Mouse (Mus musculus) ES-Bruce4 (cell line): Measurements from ENCODE around the gene Arhgap10. TPM values are rescaled to one million over a fixed set of nuclear protein-coding genes. Genes with fewer than 3 reads are reported as not detected.

Experiments used
- H3K27ac ChIP-seq: 2 replicates; pipeline ENCODE4 v1.5.1; 2012; ENCODE audit warnings: low read length, inconsistent platforms; ENCODE audit not compliant: insufficient read depth
- H3K27me3 ChIP-seq: 2 replicates; pipeline ENCODE4 v1.6.1; 2012; ENCODE audit warnings: mild to moderate bottlenecking, low read length, inconsistent platforms; ENCODE audit not compliant: control insufficient read depth, poor library complexity, insufficient read depth, severe bottlenecking
- H3K36me3 ChIP-seq: 2 replicates; pipeline ENCODE4 v1.6.1; 2012; ENCODE audit warnings: inconsistent platforms, mild to moderate bottlenecking, low read length, moderate library complexity; ENCODE audit not compliant: control insufficient read depth, poor library complexity, insufficient read depth, severe bottlenecking
- H3K4me1 ChIP-seq: one replicate; pipeline ENCODE4 v1.8.1; 2011; ENCODE audit warnings: low read length; ENCODE audit not compliant: control insufficient read depth, insufficient read depth
- H3K4me3 ChIP-seq: 2 replicates; pipeline ENCODE4 v1.5.1; 2011; ENCODE audit warnings: low read depth, mild to moderate bottlenecking, low read length
- H3K9ac ChIP-seq: 2 replicates; pipeline ENCODE4 v1.6.1; 2012; ENCODE audit warnings: low read depth, mild to moderate bottlenecking, inconsistent platforms; ENCODE audit not compliant: poor library complexity, severe bottlenecking
- H3K9me3 ChIP-seq: replicated peaks from 2 replicates; pipeline ENCODE4 v1.6.1; 2012; ENCODE audit warnings: mild to moderate bottlenecking, low read length, inconsistent platforms; ENCODE audit not compliant: control insufficient read depth, poor library complexity, insufficient read depth, severe bottlenecking
- CTCF ChIP-seq: IDR thresholded peaks from one replicate; pipeline ENCODE4 v1.8.1; 2011; ENCODE audit warnings: low read depth, low read length
- EP300 ChIP-seq: IDR thresholded peaks from 2 replicates; pipeline ENCODE4 v1.6.1; 2011; ENCODE audit warnings: low read depth, low read length; ENCODE audit not compliant: insufficient read depth
- POLR2A ChIP-seq: IDR thresholded peaks from one replicate; pipeline ENCODE4 v1.8.1; 2011; ENCODE audit warnings: low read length; ENCODE audit not compliant: insufficient read depth
- polyA plus RNA-seq: library from polyadenylated mRNA; stranded (reverse); fragments of >200 nt; gene quantifications from 2 replicates; pipeline ENCODE4 v1.2.4, GENCODE M21; 2011; ENCODE audit warnings: low read depth; ENCODE audit not compliant: missing spikeins, insufficient read depth, insufficient read length

The Arhgap10 gene
- polyA plus RNA-seq, 1 experiment = 26.0 TPM

DNA sequence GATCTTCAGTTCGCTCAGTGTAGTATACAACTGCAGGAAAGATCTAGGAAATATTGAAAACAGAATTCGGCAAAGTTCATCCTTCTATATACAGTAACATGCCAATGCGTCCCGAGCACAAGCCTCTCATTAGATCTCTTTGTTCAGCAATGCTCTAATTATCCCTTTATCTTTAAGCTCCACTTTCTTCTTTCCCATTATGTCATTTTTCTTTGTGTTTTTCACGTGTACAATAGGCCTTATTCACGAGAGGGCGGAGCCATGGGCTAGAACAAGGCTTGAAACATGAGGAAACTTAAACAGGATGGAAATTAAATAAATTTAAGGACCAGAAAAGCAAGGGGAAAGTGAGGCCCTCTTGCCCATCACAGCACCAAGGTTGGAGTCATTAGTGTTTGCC is 289.1 kb downstream of the Arhgap10 start:
- no peaks in the 10 kb centered on the region for H3K4me1 ChIP-seq
- TF ChIP-seq CTCF = no peak
- TF ChIP-seq POLR2A = no peak
- no peak for TF ChIP-seq EP300
- no peak overlapping the region for H3K4me3 ChIP-seq
- H3K27me3 ChIP-seq = no peaks in the 10 kb centered on the region
- no peak overlapping the region for H3K27ac ChIP-seq
- H3K9ac ChIP-seq = no peak overlapping the region
- H3K36me3 ChIP-seq = no peaks in the 10 kb centered on the region
- no peaks in the 10 kb centered on the region for H3K9me3 ChIP-seq

DNA sequence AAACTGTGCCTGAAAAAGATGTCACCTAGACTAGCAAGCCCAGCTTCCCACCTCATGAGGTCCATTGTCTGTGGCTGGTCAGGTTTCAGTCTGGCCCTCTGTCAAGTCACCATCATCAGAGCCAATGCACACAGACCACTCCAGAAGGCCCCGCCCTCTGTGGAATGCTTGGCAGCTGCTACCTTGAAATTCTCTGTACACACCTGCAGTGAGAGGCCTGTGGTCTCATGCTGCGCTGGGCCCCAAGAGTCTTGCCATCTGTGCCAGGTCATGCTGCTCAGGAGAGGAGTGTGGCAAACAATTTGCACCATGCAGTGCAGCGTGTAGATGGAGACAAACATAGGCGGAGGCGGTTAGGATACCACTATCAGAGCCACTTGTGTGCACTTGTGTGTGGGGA is 290.0 kb downstream of the Arhgap10 start:
- no peak for TF ChIP-seq EP300
- no peak for TF ChIP-seq CTCF
- TF ChIP-seq POLR2A = no peak
- H3K4me3 ChIP-seq = no peak overlapping the region
- H3K9me3 ChIP-seq = no peaks in the 10 kb centered on the region
- no peak overlapping the region for H3K9ac ChIP-seq
- H3K36me3 ChIP-seq = no peaks in the 10 kb centered on the region
- H3K27me3 ChIP-seq = no peaks in the 10 kb centered on the region
- no peak overlapping the region for H3K27ac ChIP-seq
- no peaks in the 10 kb centered on the region for H3K4me1 ChIP-seq

DNA sequence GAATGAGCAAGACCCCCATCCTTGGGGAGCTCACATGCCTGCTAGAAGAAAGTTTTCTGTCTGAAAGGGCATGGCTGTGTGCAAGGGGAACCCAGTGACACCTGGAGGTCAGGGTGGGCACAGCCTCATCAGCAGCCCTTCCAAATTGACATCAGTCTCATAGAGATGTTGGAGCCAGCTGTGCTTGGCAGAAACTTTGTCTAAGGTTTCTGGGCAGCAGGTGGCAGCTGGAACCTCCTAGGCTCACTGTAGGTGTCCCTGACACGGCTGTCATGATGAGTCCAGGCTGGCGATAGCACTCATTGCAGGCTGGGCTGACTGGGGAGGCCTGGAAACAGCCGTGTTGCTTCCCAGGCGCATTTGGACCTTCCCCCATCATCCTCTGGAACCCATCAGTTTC is 294.6 kb downstream of the Arhgap10 start:
- H3K36me3 ChIP-seq = no peaks in the 10 kb centered on the region
- no peak overlapping the region for H3K4me3 ChIP-seq
- no peaks in the 10 kb centered on the region for H3K9me3 ChIP-seq
- H3K27me3 ChIP-seq = no peaks in the 10 kb centered on the region
- H3K4me1 ChIP-seq = no peaks in the 10 kb centered on the region
- no peak overlapping the region for H3K9ac ChIP-seq
- no peak overlapping the region for H3K27ac ChIP-seq
- TF ChIP-seq POLR2A (no peak), EP300 (no peak), CTCF (peak; percentile 7)

DNA sequence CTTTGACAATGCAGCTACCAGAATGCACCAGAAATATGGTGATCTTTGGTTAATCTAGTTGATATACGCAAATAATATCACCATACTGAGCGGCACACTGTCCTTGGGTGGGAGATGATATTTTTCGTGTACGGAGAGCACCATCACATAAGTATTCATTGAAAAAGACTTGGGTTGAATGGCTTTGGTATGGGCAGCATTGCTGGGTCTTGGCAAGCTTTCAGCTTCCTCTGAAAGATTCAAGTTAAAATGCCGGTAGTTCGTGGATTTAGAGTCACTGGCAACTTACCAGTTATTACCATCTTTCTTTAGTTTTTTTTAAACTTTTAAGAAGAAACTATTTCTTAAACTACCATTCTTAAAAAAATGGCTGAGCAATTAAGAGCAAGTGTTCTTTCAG is 302.6 kb downstream of the Arhgap10 start:
- no peaks in the 10 kb centered on the region for H3K36me3 ChIP-seq
- H3K4me3 ChIP-seq = no peak overlapping the region
- no peak overlapping the region for H3K27ac ChIP-seq
- H3K9ac ChIP-seq = no peak overlapping the region
- no peak for TF ChIP-seq CTCF
- TF ChIP-seq EP300 = no peak
- TF ChIP-seq POLR2A = no peak
- no peaks in the 10 kb centered on the region for H3K4me1 ChIP-seq
- H3K9me3 ChIP-seq = no peaks in the 10 kb centered on the region
- H3K27me3 ChIP-seq = no peaks in the 10 kb centered on the region

DNA sequence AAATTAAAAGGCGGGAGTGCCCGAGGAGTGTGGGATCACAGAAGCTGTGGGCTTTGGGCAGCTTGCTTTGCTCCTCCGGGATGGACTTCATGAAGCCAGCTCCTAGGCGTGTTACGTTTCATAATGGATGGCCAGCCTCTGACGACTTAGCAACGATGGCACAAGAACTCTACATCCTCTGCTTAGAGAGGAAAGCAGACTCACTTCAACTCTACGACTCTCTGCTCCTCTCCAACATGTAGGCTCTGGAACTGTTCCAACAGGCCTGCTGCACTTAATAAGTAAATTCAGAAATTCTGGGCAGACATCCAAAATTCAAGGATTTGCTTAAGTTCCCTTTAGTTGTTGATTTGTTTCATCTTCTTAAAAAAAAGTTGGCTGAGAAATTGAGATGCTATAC is 303.1 kb downstream of the Arhgap10 start:
- no peak overlapping the region for H3K27ac ChIP-seq
- H3K4me1 ChIP-seq = no peaks in the 10 kb centered on the region
- no peaks in the 10 kb centered on the region for H3K27me3 ChIP-seq
- no peaks in the 10 kb centered on the region for H3K36me3 ChIP-seq
- H3K9me3 ChIP-seq = no peaks in the 10 kb centered on the region
- TF ChIP-seq EP300 (no peak), POLR2A (no peak), CTCF (no peak)
- no peak overlapping the region for H3K9ac ChIP-seq
- no peak overlapping the region for H3K4me3 ChIP-seq

DNA sequence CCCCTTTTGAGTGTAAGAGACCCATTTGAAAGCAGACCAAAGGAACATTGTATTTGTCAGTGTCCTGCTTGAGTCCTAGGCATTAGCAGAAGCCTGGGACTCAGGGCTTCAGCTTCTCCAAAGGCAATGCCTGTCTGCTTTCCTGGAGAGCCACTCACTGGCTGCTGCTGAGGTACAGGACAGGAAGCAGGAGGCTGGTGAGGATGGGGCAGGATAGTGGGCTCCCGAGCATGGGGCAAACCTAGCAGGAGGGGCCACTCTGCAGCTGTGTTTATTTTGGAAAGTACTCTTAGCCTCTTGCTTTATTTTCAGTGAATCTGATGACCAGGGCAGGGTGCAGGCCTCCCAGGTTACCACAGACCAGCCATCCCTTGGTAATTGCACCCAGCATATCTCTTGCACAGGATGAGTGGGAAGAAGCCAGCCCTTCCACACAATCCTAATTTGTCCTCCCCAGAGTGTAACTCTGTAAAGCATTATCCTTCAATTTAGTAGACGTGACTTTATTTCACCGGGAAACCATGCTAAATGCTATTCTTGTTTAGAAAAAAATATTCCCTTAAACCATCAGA is 303.8 kb downstream of the Arhgap10 start:
- Histone ChIP-seq H3K27me3 (no peaks in the 10 kb centered on the region), H3K4me1 (no peaks in the 10 kb centered on the region), H3K9me3 (no peaks in the 10 kb centered on the region), H3K9ac (no peak overlapping the region), H3K4me3 (no peak overlapping the region), H3K36me3 (no peaks in the 10 kb centered on the region), H3K27ac (no peak overlapping the region)
- TF ChIP-seq CTCF = no peak
- no peak for TF ChIP-seq EP300

DNA sequence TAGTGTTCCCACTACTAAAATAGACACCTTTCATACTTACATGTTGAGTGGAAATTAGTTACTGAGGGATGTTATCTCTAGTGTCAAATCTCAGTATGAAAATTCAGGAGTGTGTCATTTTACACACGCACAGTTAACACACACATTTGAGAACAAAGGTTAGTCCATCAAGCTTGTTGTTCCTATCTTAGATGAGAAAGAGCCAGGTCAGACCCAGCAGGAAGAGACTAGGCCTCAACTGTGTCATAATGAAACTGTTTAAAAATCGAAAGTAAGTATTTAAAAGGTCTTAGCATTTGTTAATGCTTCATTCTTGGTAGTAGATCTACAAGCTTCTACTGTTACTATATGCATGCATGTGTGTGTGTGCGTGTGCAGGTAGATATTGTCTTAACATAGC is 308.5 kb downstream of the Arhgap10 start:
- H3K9me3 ChIP-seq = no peaks in the 10 kb centered on the region; the same call in 1 of the 2 replicates
- H3K4me3 ChIP-seq = no peak overlapping the region
- TF ChIP-seq CTCF (no peak), POLR2A (no peak), EP300 (no peak)
- no peaks in the 10 kb centered on the region for H3K36me3 ChIP-seq
- no peaks in the 10 kb centered on the region for H3K4me1 ChIP-seq
- no peak overlapping the region for H3K27ac ChIP-seq
- no peaks in the 10 kb centered on the region for H3K27me3 ChIP-seq
- H3K9ac ChIP-seq = no peak overlapping the region

Other genes with a start within 250 kb of the Arhgap10 start
- 21.3 and 21.5 TPM in 2 replicates for gene Prmt9, start 31.4 kb upstream of the Arhgap10 start, polyA plus RNA-seq
- 41.0 and 42.6 TPM in 2 replicates for gene Tmem184c, start 92.7 kb upstream of the Arhgap10 start, polyA plus RNA-seq
- 0.34 and 0.37 TPM in 2 replicates for gene Ednra, start 206.5 kb upstream of the Arhgap10 start, polyA plus RNA-seq